Mouse (Mus musculus): ENCODE data around the gene Tmem198b. TPM values are rescaled to one million over a fixed set of nuclear protein-coding genes. Genes with fewer than 3 reads are reported as not detected.

Gene Tmem198b
- polyA plus RNA-seq, 1 experiment, result 8.3 TPM

GRCm38 (mm10) chr10:128772895-128773294 is 31.3 kb downstream of the Tmem198b start:
- H3K27ac ChIP-seq (ENCODE audit: control insufficient read depth, insufficient read depth, low read depth, low read length, poor library complexity), result no peak overlapping the region
- TF ChIP-seq CTCF (IDR thresholded peaks at IDR 0.05; ENCODE audit: control insufficient read depth, insufficient read depth, low read length) (no peak), POLR2A (IDR thresholded peaks at IDR 0.05; ENCODE audit: borderline replicate concordance, control insufficient read depth, low read depth, low read length) (no peak)
- no peak overlapping the region for H3K4me3 ChIP-seq (replicated peaks; ENCODE audit: control insufficient read depth, low read depth, low read length)
- WGBS, result 74% methylated on average over 2 of the region's 2 CpGs
- no peaks in the 10 kb centered on the region for H3K4me1 ChIP-seq (ENCODE audit: control insufficient read depth, insufficient read depth, low read length)

Other genes with a start within 250 kb of the Tmem198b start
- gene Pa2g4, start 238.4 kb downstream of the Tmem198b start, polyA plus RNA-seq (2011; ENCODE audit: insufficient read depth, insufficient read length, low replicate concordance, missing spikeins), result 80.3 and 116 TPM in 2 replicates
- gene Erbb3, start 214.7 kb downstream of the Tmem198b start, polyA plus RNA-seq (2011; ENCODE audit: insufficient read depth, insufficient read length, low replicate concordance, missing spikeins), result 0.59 and 0.75 TPM in 2 replicates
- 1,015 and 1,193 TPM in 2 replicates for gene Rps26, start 177.6 kb downstream of the Tmem198b start, polyA plus RNA-seq (2011; ENCODE audit: insufficient read depth, insufficient read length, low replicate concordance, missing spikeins)
- not detected in 2 replicates for gene Ikzf4, start 158.4 kb downstream of the Tmem198b start, polyA plus RNA-seq (2011; ENCODE audit: insufficient read depth, insufficient read length, low replicate concordance, missing spikeins)
- gene Suox, start 130.3 kb downstream of the Tmem198b start, polyA plus RNA-seq (2011; ENCODE audit: insufficient read depth, insufficient read length, low replicate concordance, missing spikeins), result 10.8 and 11.6 TPM in 2 replicates
- gene Rab5b, start 108.1 kb downstream of the Tmem198b start, polyA plus RNA-seq (2011; ENCODE audit: insufficient read depth, insufficient read length, low replicate concordance, missing spikeins), result 26.4 and 35.4 TPM in 2 replicates
- 1.4 TPM in 1 of 2 replicates, not detected in the other for gene Pmel, start 100.2 kb downstream of the Tmem198b start, polyA plus RNA-seq (2011; ENCODE audit: insufficient read depth, insufficient read length, low replicate concordance, missing spikeins)
- gene Cdk2, start 99.3 kb downstream of the Tmem198b start, polyA plus RNA-seq (2011; ENCODE audit: insufficient read depth, insufficient read length, low replicate concordance, missing spikeins), result 60.6 and 62.9 TPM in 2 replicates
- 19.2 and 41.7 TPM in 2 replicates for gene Dgka, start 59.5 kb downstream of the Tmem198b start, polyA plus RNA-seq (2011; ENCODE audit: insufficient read depth, insufficient read length, low replicate concordance, missing spikeins)
- 58.3 and 76.9 TPM in 2 replicates for gene Pym1, start 56.5 kb downstream of the Tmem198b start, polyA plus RNA-seq (2011; ENCODE audit: insufficient read depth, insufficient read length, low replicate concordance, missing spikeins)
- 2.4 and 5.1 TPM in 2 replicates for gene Mmp19, start 13.5 kb downstream of the Tmem198b start, polyA plus RNA-seq (2011; ENCODE audit: insufficient read depth, insufficient read length, low replicate concordance, missing spikeins)
- gene Dnajc14, start 308 bp downstream of the Tmem198b start, polyA plus RNA-seq (2011; ENCODE audit: insufficient read depth, insufficient read length, low replicate concordance, missing spikeins), result 12.2 and 20.7 TPM in 2 replicates
- 45.2 and 73.3 TPM in 2 replicates for gene Sarnp, start 13.0 kb upstream of the Tmem198b start, polyA plus RNA-seq (2011; ENCODE audit: insufficient read depth, insufficient read length, low replicate concordance, missing spikeins)
- 24.9 and 25.4 TPM in 2 replicates for gene Ormdl2, start 17.3 kb upstream of the Tmem198b start, polyA plus RNA-seq (2011; ENCODE audit: insufficient read depth, insufficient read length, low replicate concordance, missing spikeins)
- 2.4 and 3.6 TPM in 2 replicates for gene Gdf11, start 87.3 kb upstream of the Tmem198b start, polyA plus RNA-seq (2011; ENCODE audit: insufficient read depth, insufficient read length, low replicate concordance, missing spikeins)
- gene Cd63, start 96.6 kb upstream of the Tmem198b start, polyA plus RNA-seq (2011; ENCODE audit: insufficient read depth, insufficient read length, low replicate concordance, missing spikeins), result 49.2 and 134 TPM in 2 replicates
- gene Rdh5, start 118.5 kb upstream of the Tmem198b start, polyA plus RNA-seq (2011; ENCODE audit: insufficient read depth, insufficient read length, low replicate concordance, missing spikeins), result 2.6 and 6.2 TPM in 2 replicates
- gene Bloc1s1, start 119.7 kb upstream of the Tmem198b start, polyA plus RNA-seq (2011; ENCODE audit: insufficient read depth, insufficient read length, low replicate concordance, missing spikeins), result 78.6 and 92.7 TPM in 2 replicates
- 1.4 and 1.9 TPM in 2 replicates for gene Itga7, start 129.4 kb upstream of the Tmem198b start, polyA plus RNA-seq (2011; ENCODE audit: insufficient read depth, insufficient read length, low replicate concordance, missing spikeins)
- 1.3 and 3.7 TPM in 2 replicates for gene Mettl7b, start 156.6 kb upstream of the Tmem198b start, polyA plus RNA-seq (2011; ENCODE audit: insufficient read depth, insufficient read length, low replicate concordance, missing spikeins)
- gene Olfr9, start 185.1 kb upstream of the Tmem198b start, polyA plus RNA-seq (2011; ENCODE audit: insufficient read depth, insufficient read length, low replicate concordance, missing spikeins), result not detected in 2 replicates
- gene Olfr763, start 206.4 kb upstream of the Tmem198b start, polyA plus RNA-seq (2011; ENCODE audit: insufficient read depth, insufficient read length, low replicate concordance, missing spikeins), result not detected in 2 replicates
- not detected in 2 replicates for gene Olfr764-ps1, start 235.5 kb upstream of the Tmem198b start, polyA plus RNA-seq (2011; ENCODE audit: insufficient read depth, insufficient read length, low replicate concordance, missing spikeins)
- not detected in 2 replicates for gene Olfr765, start 245.6 kb upstream of the Tmem198b start, polyA plus RNA-seq (2011; ENCODE audit: insufficient read depth, insufficient read length, low replicate concordance, missing spikeins)

All from bone marrow, adult 2 months (tissue).